Mouse (Mus musculus) mesoderm, embryonic 11.5 days (tissue): ENCODE results near the gene Myo3a.
"Not testable (repeated sequence)": the region's sequence is repeated elsewhere in the genome, so short reads cannot be mapped to it uniquely, and the experiment has no call there.

Source experiments
- DNase-seq: peaks from one replicate; pipeline ENCODE4 v3.0.0-alpha.2; 2012; ENCODE audit warnings: low read depth, low spot score

The Myo3a gene

DNA sequence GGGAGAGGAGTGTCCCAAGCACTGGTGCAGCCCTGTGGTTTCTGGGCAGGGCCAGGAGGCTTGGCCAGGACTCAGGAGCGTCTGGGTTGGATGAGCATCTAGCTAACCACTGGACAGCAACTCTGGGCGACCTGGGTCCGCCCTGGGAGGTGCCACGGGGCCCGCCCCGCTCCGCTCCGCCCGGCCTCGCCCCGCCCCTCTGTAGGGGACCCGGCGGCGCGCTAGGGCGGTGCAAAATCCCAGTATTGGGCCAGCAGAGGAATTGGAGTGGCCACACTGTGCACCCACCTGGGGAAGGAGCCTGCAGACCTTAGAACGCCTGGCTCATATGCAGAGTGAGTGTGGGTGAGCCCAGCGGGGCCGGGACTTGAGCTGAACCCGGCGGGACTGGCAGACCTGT lies at the start of gene Myo3a:
Gene Myo3a, plus strand, starts transcription at position 196 of the 400 bp plus-strand sequence.
- DNase-seq, result peak; percentile 4

DNA sequence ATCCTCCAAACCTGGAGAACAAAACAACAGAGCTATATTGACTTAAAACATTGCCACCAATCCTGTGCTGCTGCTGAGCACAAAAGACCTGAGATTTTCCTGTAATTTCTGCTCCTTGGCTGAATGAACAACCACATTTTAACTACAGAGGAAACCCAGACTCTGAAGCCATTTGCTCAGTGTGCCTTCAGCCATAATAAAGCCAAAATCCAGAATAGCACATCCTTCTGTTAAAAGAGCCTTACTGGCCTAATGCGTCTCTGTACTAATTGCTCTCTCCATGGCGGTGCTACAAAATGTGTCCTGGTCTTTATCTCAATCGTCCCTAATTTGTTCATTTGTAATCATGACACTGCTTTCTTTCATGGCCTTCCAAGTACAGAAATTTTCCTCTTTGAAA lies 23.2 kb downstream of the Myo3a start:
- no peak for DNase-seq

DNA sequence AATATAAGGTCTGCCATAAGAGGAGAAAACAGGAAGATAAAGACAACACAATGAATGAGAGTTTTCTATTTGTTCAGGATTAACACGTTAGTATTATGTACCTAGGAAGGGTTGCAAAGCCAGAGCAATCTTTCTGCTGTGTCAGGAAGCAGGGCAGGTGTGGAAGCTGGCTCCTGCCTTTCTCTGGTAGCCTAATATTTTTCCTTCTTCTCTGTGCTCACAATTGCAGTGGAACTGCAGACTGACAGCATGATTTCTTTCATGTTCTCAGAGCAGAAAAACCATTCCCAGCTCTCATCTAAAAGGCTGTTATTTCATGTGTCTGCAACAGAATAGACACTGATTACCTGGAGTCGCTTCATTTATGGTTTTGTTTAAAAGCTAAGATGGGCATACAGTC lies 23.7 kb downstream of the Myo3a start:
- DNase-seq, result no peak

DNA sequence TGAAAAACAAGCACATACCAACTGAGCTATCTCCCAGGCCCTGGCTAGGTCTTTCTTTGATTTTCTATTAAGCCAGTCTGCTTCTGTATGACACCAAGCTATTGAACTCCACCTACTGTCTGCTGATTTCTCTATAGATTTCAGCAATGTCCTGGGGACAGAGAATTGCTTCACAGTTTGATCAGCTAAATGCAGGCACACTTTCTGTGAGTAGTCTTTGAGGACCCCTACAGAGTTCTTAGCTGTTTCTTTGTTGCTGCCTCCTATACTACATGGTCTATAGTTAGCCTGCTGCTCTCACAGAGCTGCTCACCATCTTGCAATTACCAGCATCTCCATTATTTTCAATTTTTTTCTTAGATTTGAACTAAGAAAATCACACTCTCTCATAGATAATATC lies 28.3 kb downstream of the Myo3a start:
- no peak for DNase-seq

DNA sequence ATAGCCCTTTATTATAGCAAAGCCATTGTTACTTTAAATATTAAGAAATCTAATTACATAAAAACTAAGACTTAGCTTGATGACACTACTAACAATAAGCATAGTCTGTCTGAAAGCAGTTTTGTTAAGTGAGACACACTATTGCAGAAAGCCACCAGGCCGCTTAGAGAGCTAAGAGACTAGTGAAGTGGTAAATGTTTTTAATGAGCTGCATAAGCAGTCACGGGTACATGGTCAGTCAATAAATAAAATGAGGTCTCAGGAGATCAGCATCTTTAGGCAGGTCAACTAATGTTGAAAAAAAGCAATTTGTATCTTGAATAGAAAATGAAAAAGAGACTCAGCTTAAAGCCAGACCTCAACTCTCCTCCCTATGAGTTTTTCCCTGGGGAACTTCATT lies 44.3 kb downstream of the Myo3a start:
- DNase-seq, result no peak

DNA sequence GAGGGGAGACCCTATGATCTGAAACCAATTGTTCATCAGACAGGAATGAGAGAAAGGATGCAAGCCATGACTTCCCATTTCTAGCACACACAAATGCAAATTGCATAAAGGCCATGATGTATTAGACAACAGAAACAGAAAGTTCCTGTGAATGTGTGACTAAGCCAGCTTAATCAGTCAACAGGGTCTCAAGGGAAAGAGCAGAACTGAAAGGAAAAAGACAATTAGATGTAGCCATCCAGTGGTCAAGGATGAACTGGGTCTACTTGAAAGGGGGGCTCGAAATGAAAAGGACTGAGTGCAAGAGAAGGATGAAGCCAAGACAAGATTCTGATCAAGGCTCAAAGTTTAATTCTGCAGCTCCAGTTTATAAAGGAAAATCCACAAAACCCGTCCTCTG lies 58.1 kb downstream of the Myo3a start:
- DNase-seq, result no peak

DNA sequence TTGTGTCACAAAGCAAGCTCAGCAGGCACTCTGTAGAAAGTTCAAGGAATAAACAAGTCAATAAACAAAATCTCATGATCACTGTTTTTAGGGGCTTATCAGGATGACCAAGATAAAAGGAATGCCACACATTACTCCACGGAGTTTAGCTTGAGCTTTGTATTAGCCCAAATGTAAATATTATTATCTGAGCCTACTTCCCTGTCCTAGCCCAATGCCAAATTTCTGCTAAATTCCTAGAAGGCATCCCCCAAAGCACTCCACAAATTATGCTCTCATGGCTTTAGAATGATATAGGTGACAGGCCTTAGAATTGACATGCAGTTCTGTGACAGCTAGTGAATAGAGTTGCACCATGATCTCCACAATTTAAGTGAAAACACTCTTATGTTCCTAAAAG lies 58.5 kb downstream of the Myo3a start:
- no peak for DNase-seq

DNA sequence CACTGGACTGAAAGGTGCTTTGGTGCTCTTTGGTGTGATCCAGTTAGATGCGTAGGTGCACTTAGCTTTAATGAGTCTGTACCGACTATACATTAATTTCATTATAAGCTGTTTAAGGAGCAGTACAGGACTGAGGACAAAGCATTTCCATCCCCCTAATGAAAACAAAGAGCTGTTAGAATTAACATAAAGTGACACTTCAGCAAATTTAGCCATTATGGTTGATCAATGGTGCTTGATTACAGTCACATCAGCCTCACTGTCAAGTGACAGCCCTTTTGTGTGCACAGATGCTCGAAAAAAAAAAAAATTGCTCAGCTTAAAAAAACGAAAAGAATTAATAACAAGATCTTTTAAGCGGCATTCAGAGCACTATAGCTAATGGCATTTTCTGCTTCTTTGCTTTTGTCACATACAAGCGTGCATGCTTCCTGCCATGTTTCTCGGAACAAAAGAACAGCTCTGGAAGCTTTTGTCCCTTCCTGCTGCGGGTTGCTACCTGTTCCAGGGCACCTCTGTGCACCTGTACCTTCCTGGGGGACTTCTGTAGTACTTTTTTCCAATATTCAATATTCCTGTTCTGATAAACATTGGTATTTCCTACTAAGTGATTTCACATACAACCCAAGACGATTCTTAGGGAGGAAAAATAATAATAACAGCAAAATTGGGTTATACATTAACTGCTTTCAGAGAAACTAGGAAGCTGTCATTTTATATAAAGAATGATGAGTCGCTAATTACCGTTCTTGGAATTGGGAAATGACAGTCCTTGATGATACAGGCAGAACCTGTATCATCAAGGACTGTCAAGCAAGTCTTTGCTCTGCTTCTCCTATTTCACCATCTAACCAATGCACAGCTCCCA lies 66.5 kb downstream of the Myo3a start:
- DNase-seq, result no peak

DNA sequence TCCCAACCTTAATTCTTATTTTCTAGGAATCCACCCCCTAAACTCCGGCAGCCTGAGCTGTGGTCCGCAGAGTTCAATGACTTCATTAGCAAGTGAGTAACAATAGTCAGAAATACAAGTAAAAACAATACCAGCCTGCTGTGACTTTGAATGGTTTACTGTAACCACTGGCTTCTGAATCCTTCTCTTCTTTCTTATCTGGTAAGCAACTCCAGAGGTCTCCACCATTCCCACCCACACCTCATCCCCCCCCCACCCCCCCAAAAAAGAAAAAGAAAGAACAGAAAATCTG lies 67.1 kb downstream of the Myo3a start:
- no peak for DNase-seq

DNA sequence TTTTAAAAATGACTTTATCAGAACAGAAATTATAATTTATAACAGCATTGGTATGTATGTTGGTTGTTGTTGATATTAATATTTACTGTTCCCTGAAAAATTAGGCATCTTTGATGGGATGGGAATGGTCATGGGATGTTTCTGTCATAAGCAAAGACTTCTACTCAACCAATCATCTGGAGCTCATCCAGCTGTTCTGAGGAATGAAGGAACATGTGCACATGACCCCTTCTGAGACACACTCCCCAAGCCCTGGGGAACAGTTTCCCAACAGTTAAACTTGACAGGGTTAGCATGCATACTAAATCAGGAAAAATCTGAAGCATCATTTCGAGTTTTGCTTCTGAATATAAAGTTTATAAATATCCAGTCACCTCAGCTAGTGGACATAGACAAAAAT lies 70.6 kb downstream of the Myo3a start:
- DNase-seq, result no peak

DNA sequence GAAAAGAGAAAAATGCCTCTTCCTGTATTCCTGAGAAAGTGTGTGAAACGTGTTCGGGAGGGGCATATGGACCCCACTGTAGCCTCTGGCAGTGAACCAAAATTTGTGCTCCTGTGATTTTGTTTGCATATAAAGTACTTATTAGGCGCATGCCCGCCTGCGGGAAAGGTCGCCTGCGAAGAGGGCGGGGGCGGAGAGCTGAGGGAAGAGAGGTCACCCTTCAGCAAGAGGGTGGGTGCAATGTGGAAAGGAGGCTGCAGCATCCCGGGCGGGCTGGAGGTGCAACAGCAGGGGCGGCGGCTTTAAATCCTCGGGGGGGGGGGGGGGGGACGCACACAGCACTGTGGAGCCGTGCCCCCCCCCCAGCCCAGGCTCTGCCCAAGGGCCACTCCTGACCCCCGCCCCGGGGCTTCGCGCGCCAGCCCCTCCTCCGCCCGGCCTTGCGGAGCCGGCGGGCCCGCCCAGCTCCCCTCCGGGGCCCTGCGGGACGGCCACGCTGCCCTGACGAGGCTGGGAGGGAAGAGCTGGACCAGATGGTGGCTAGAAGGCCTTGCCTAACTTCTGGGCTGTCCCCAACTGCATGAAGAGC lies 111.1 kb downstream of the Myo3a start:
- peak; percentile 36 for DNase-seq

DNA sequence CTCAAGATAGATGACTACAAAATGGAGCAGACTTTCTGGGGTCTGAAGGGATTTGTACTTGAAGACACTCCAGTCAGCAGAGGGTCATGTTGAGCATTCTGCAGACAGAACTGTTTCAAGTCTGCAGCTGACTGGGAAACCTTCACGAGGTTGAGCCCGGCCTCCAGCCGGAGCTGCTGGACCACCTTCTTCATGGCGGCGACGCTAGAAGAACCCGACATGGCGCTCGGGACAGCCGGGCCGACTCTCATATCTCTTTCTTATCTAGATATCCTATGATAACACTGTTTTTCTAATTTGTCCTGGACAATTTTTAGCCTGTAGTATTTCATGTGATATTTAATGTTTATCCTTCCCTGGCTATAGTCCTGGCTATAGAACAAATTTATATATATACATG lies 183.2 kb downstream of the Myo3a start:
- not testable (repeated sequence) for DNase-seq

DNA sequence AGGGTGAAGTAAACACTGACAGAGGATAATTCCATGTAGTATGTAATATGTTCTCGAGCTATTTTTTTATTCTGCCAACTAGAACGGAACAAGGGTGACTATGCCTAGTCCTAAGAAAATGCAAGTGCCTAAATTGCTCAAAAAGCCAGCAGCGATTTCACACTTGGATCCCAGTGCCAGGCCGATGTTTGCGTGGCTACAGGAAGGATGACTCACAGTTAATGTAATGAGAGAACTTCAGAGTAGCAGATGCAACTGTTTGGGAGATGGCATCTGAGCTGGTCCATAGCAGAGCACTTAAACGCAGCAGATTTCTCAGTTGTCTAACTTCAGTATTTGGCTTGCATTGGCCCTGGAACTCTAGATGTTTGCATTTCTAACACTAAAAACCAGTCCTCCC lies 321.1 kb downstream of the Myo3a start:
- no peak for DNase-seq

DNA sequence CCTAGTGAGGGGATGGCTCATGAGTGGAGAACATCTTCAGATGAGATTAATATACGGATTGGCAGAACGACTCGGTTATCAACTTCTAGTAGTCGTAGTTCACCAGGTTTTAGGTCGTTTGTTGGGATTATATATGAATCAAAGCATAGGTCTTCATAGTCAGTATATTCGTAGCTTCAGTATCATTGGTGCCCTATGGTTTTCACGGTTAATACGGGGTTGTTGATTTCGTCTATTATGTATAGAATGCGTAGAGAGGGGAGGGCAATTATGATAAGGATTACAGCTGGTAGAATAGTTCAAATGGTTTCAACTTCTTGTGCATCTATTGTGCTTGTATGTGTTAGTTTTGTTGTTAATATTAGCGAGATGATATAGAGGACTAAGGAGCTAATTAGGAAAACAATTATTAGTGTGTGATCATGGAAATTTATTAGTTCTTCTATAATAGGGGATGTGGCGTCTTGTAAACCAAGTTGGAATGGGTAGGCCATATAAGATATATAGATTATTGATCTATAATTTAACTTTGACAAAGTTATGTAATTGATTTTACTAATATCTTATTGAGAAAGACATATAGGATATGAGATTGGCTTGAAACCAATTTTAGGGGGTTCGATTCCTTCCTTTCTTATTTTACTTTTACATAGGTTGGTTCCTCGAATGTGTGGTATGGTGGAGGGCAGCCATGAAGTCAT lies 360.3 kb downstream of the Myo3a start:
- not testable (repeated sequence) for DNase-seq

DNA sequence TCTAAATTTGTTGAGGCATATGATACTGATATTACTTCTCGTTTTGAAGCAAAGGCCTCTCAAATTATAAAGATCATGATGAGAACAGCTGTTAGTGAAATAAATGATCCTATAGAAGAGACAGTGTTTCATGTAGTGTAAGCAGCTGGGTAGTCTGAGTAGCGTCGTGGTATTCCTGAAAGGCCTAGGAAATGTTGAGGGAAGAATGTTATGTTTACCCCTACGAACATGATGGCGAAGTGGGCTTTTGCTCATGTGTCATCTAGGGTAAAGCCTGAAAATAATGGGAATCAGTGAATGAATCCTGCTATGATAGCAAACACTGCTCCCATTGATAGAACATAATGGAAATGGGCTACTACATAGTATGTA lies 360.9 kb downstream of the Myo3a start:
- peak; percentile 1 for DNase-seq

DNA sequence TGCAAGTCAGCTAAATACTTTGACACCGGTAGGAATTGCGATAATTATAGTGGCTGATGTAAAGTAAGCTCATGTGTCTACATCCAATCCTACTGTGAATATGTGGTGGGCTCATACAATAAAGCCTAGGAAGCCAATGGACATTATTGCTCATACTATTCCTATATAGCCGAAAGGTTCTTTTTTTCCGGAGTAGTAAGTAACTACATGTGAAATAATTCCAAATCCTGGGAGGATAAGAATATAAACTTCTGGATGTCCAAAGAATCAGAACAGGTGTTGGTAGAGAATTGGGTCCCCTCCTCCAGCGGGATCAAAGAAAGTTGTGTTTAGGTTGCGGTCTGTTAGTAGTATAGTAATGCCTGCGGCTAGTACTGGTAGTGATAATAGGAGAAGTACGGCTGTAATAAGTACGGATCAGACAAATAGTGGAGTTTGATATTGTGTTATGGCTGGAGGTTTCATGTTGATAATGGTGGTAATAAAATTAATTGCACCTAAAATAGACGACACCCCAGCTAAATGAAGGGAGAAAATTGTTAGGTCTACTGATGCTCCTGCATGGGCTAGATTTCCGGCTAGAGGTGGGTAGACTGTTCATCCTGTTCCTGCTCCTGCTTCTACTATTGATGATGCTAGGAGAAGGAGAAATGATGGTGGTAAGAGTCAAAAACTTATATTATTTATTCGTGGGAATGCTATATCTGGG lies 361.5 kb downstream of the Myo3a start:
- not testable (repeated sequence) for DNase-seq

DNA sequence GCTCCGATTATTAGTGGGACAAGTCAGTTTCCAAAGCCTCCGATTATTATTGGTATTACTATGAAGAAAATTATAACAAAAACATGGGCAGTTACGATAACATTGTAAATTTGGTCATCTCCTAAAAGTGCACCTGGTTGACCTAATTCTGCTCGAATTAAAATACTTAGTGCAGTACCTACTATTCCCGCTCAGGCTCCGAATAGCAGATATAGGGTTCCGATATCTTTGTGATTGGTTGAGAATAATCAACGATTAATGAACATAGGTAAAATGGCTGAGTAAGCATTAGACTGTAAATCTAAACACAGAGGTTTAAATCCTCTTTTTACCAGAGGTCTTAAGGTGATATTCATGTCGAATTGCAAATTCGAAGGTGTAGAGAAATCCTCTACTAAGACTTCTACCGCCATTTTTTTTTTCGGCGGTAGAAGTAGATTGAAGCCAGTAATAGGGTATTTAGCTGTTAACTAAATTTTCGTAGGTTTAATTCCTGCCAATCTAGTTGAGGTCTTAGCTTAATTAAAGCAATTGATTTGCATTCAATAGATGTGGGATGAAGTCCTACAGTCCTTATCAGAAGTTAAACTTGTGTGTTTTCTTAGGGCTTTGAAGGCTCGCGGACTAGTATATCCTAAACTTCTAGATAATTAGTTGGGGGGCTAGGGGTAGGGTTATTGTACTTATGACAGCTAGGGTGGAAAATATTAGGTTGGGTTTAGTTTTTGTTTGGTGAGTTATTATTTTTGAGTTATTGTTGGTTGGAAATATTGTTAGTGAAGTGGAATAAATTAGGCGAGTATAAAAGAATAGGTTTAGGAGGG lies 362.3 kb downstream of the Myo3a start:
- not testable (repeated sequence) for DNase-seq

DNA sequence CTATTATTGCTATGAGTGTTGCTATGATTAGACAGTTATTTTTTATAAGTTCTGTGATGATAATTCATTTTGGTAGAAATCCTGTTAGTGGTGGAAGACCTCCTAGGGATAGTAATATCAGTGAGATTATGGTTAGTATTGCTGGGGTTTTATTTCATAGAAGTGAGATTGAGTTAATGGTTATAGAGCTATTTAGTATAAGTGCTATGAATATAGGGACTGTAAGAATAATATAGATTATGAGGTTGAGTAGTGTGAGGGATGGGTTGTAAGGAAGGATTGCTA lies 362.8 kb downstream of the Myo3a start:
- no peak for DNase-seq

DNA sequence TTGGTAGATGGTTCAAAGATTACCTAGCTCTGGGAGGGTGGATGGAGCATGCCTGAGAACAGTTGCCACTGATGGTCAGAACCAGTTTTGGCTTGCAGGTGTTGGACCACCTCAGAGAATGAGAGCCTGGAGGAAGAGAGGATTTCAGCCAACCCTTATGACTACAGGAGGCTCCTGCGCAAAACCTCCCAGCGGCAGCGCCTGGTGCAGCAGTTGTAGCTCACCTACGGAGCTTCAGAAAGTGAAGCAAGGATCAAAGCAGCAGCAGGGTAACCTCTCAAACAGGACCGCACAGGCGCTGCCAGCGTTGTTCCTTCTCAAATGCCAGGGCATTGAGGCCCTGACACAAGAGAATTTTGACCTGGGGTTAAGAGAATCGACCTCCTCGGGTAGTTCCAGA lies 390.6 kb downstream of the Myo3a start:
- DNase-seq, result no peak

DNA sequence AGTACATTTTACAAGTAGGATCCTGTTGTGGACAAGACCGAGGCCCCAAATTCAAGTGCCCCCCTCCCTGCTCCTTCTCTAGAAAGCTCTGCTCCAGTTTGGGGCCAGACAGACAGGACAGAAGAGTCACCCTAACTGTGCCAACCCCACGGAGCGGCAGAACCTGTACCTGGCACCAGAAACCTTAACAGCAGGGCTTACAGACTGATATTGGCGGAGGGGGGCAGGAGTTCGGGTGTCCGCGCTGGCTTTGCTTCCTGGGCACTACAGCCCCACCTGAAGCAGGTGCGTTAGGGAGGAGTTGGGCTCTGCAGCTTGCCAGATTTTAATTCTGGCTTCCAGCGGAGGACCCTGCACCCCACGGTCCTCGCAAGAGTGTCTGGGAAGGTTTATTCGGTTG lies 392.1 kb downstream of the Myo3a start:
- DNase-seq, result no peak

DNA sequence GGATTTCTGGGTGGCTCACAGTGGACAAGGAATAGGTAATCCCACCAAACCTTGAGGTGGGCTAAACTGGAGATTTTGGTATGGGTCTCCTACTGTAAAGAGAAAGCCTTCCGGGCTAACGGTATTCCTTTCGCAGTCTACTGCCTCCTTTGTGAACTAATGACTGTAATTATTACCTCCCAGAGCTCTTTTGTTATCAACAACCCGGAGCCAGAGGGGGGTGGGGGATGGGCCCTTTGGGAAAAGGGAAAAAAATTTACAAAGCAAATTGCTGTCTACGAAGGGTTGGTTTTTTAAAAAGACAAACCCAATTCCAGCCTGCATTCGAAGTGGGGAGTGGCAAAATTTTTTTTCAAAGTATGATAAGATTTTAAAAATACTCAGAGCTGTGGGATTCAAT lies 392.7 kb downstream of the Myo3a start:
- no peak for DNase-seq

DNA sequence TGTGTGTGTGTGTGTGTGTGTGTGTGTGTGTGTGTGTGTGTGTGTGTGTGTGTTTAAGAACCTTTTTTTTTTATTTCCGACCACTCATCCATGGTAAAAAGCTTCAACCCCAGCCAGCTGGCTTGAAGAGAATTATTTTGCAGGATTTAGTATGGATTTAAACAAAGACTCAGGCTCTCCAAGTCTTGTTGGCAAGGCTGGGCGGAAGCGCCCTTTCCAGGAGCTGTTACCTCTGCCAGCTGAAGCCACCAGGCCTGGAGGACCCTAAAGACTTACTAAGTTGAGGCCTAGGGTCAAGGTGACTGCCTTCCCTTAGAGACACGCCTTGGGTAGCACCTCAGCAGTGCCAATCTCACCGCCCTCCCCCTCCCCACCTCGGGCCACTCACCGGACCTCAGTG lies 393.2 kb downstream of the Myo3a start:
- no peak for DNase-seq
